17 mouse cellular contexts compared by ENCODE assay signal in the genomic region with DNA sequence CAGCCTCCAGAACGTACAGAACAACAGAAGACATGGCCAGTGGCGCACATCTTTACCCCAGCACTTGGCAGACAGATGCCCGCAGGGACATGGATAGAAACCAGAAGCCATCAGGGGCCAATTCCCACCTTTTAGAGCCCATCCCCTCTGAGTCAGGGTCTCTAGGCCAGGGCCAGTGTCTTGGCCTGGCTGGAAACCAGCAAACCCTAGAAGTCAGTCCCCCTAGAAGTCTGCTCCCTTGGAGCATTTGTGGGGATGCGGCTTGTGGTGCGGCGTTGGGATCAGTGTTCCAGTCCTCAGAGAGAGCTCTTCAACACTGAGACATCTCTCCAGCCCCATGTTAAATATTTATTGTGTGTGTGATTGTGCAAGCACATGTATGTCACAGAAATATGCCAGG.
"Had no signal": no experiment of that assay in that cellular context is flagged by ENCODE, and none has a peak within 500 bp of the region (broad histone marks: within the 10 kb centered on the region; RNA-seq: fewer than 3 reads in every experiment).

No protein-coding gene starts in this region.

- H3K36me3 ChIP-seq: midbrain, embryonic 10.5 days; midbrain, embryonic 12.5 days; neural tube, embryonic 13.5 days; neural tube, embryonic 15.5 days had no signal

- H3K27me3 ChIP-seq: midbrain, embryonic 12.5 days; neural tube, embryonic 13.5 days; neural tube, embryonic 15.5 days had no signal

- H3K9me3 ChIP-seq: midbrain, embryonic 10.5 days; midbrain, embryonic 12.5 days; neural tube, embryonic 13.5 days; neural tube, embryonic 15.5 days had no signal

- H3K4me3 ChIP-seq: midbrain, embryonic 10.5 days; midbrain, embryonic 12.5 days; myocyte; neural tube, embryonic 13.5 days; neural tube, embryonic 15.5 days had no signal

- H3K4me1 ChIP-seq: midbrain, embryonic 12.5 days; neural tube, embryonic 13.5 days; neural tube, embryonic 15.5 days had no signal

- H3K27ac ChIP-seq: midbrain, embryonic 10.5 days; midbrain, embryonic 12.5 days; neural tube, embryonic 13.5 days; neural tube, embryonic 15.5 days had no signal

- DNase-seq: lung, embryonic 14.5 days; lung, postnatal 10 days; lung, postnatal 4 days; midbrain, embryonic 14.5 days; retina, postnatal 1 day; right cerebral cortex, adult 18-20 months; right cerebral cortex, postnatal 25 days; right cerebral cortex, postnatal 4 days; spleen, adult 18-20 months; thymus, adult 18-20 months; thymus, postnatal 14 days; thymus, postnatal 36 days had no signal
